Mouse (Mus musculus) layer of hippocampus, postnatal 25 days (tissue): Measurements from ENCODE around the gene Mapk8ip1. TPM values are rescaled to one million over a fixed set of nuclear protein-coding genes. Genes with fewer than 3 reads are reported as not detected.
A peak's percentile ranks its signal among the peaks of the same experiment; 100 is the strongest.

Experiments
- DNase-seq, 2 experiments: peaks; one replicate each; pipeline ENCODE4 v3.0.0; 2022; ENCODE audit warnings: mixed read lengths in 2 of 2, low spot score in 1 of 2; ENCODE audit errors: extremely low spot score in 1 of 2
- total RNA-seq, 2 experiments: library from RNA; stranded (reverse); gene quantifications; 2 replicates each; pipeline ENCODE4 v1.2.3; 2021

The Mapk8ip1 gene
- total RNA-seq, 2 experiments from 2014 or later, result 339 to 369 TPM

- DNase-seq, result no peak
Measured at GRCm38 (mm10) chr2:92391703-92392317, 9.3 kb downstream of the Mapk8ip1 start.

GRCm38 (mm10) chr2:92391116-92391515 is 9.9 kb downstream of the Mapk8ip1 start:
- DNase-seq, result no peak

GRCm38 (mm10) chr2:92390206-92390930 is 10.7 kb downstream of the Mapk8ip1 start:
- DNase-seq, result no peak

- no peak for DNase-seq
Measured at GRCm38 (mm10) chr2:92389645-92390044, 11.4 kb downstream of the Mapk8ip1 start.

GRCm38 (mm10) chr2:92388891-92389641 is 12.0 kb downstream of the Mapk8ip1 start:
- DNase-seq, result peak; percentile 71 to 77

GRCm38 (mm10) chr2:92388081-92388517 is 13.0 kb downstream of the Mapk8ip1 start:
- no peak for DNase-seq

GRCm38 (mm10) chr2:92387646-92388045 is 13.4 kb downstream of the Mapk8ip1 start:
- no peak for DNase-seq

GRCm38 (mm10) chr2:92386821-92387570 is 14.1 kb downstream of the Mapk8ip1 start:
- DNase-seq, result no peak

GRCm38 (mm10) chr2:92385113-92386051 is 15.7 kb downstream of the Mapk8ip1 start:
- no peak for DNase-seq

GRCm38 (mm10) chr2:92384101-92384500 is 17.0 kb downstream of the Mapk8ip1 start:
- no peak for DNase-seq

GRCm38 (mm10) chr2:92382759-92383158 is 18.3 kb downstream of the Mapk8ip1 start:
- DNase-seq, result no peak

GRCm38 (mm10) chr2:92381901-92382588 is 19.0 kb downstream of the Mapk8ip1 start, which contains the start of gene 1700029I15Rik:
TSS of gene 1700029I15Rik (plus strand) at chr2:92382538.
- no peak for DNase-seq

- no peak for DNase-seq
Measured at GRCm38 (mm10) chr2:92381161-92381560, 19.9 kb downstream of the Mapk8ip1 start.

- no peak for DNase-seq
Measured at GRCm38 (mm10) chr2:92380495-92381050, 20.5 kb downstream of the Mapk8ip1 start.

GRCm38 (mm10) chr2:92379783-92380494 is 21.1 kb downstream of the Mapk8ip1 start:
- DNase-seq, result no peak

- DNase-seq, result no peak
Measured at GRCm38 (mm10) chr2:92377320-92377719, 23.7 kb downstream of the Mapk8ip1 start.

- no peak for DNase-seq
Measured at GRCm38 (mm10) chr2:92376300-92376699, 24.8 kb downstream of the Mapk8ip1 start.

GRCm38 (mm10) chr2:92375788-92376187 is 25.3 kb downstream of the Mapk8ip1 start:
- no peak for DNase-seq
